16 mouse cellular contexts compared by ENCODE assay signal in the genomic region with DNA sequence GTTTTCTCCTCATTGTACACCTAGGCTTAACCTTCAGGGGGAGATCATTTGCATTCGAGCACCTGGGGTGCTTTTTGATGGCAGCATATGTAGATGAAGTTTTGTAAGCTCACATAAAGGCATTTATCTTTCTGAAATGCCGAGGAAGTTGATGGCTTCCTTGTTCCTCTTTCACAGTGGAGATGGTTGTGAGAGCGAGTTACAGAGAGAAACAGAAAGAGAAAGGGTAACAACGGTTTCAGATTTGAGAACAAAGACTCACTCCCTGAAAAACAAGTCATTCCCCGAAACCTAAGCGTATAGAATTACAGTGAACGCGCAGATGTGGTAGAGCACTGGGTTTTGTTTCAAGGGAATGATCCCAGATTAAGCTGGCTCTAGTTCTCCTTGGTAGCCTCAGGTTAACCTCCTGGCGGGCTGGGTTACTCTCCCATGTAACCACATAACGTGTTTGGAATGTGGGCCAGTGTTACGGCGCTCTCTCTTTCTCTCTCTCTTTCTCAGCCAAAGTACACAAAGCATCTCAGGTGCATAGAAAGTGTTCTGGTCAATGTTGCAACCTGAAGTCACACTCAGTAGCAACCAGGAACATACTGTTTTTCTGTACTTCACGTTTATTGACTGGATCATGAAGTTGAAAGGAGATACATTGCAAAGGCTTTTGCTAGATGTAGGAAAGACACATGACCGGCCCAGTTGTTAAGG. TPM values are rescaled to one million over a fixed set of nuclear protein-coding genes. Genes with fewer than 3 reads are reported as not detected.
DNase-seq lines count a peak whose midpoint lies in the region; ATAC-seq and TF ChIP-seq lines count a peak whose summit lies in the region.
"Had no signal": no experiment of that assay in that cellular context is flagged by ENCODE, and none has a peak within 500 bp of the region (broad histone marks: within the 10 kb centered on the region; RNA-seq: fewer than 3 reads in every experiment).

No protein-coding gene starts in this region.

- WGBS in kidney, adult 2 months: 59% methylated on average over 14 of the region's 14 CpGs
- WGBS in midbrain, embryonic 16.5 days: 92% methylated on average over 14 of the region's 14 CpGs

- H3K9me3 ChIP-seq in midbrain, embryonic 16.5 days (replicated peaks; ENCODE audit: control insufficient read depth, low read length, poor library complexity, severe bottlenecking): no peaks in the 10 kb centered on the region

- ATAC-seq in granulocyte monocyte progenitor cell, adult 5-6 weeks (replicated peaks; ENCODE audit: poor library complexity, severe bottlenecking): peak; percentile 87
- ATAC-seq in midbrain, embryonic 16.5 days: no peak
- ATAC-seq: CD4-positive, CD25-positive, alpha-beta regulatory T cell, adult 4 months had no signal

- H3K4me1 ChIP-seq in kidney, adult 2 months (ENCODE audit: control insufficient read depth, insufficient read depth, low read length): peaks cover 6% of the 10 kb centered on the region; the same call in 1 of the 2 replicates
- no peaks in the 10 kb centered on the region for H3K4me1 ChIP-seq in midbrain, embryonic 16.5 days (ENCODE audit: control insufficient read depth, insufficient read depth, low read length)

- H3K4me2 ChIP-seq in midbrain, embryonic 16.5 days (ENCODE audit: low read length): no peak overlapping the region
- H3K4me2 ChIP-seq: lung, embryonic 14.5 days had no signal

- peak overlapping the region; percentile 27; the same call in 1 of the 2 replicates for H3K27ac ChIP-seq in kidney, adult 2 months (ENCODE audit: insufficient read depth, low read depth, low read length)
- H3K27ac ChIP-seq in gastrocnemius, adult 2 months: no peak overlapping the region
- no peak overlapping the region for H3K27ac ChIP-seq in midbrain, embryonic 16.5 days (ENCODE audit: low read length)
- H3K27ac ChIP-seq: left cerebral cortex, adult 2 months had no signal

- no peak overlapping the region for H3K4me3 ChIP-seq in kidney, adult 2 months (ENCODE audit: insufficient read depth, low read depth, low read length)
- H3K4me3 ChIP-seq in gastrocnemius, adult 2 months: no peak overlapping the region
- H3K4me3 ChIP-seq in midbrain, embryonic 16.5 days (ENCODE audit: low read depth, low read length): no peak overlapping the region
- H3K4me3 ChIP-seq: left cerebral cortex, adult 2 months; myocyte had no signal

- peaks cover 8% of the 10 kb centered on the region for H3K36me3 ChIP-seq in kidney, adult 2 months (ENCODE audit: control insufficient read depth, insufficient read depth, low read length)
- peaks cover 22% of the 10 kb centered on the region for H3K36me3 ChIP-seq in midbrain, embryonic 16.5 days (ENCODE audit: control insufficient read depth, insufficient read depth, low read length)

- DNase-seq in kidney, adult 2 months: peak; percentile 24
- DNase-seq in kidney, adult 18-20 months: no peak
- DNase-seq in 3T3-L1 (ENCODE audit: low read depth, low spot score) (peak; percentile 18), R1 (ENCODE audit: low read depth, low spot score) (peak; percentile 94)
- no peak for DNase-seq in gastrocnemius, adult 2 months
- no peak for DNase-seq in frontal cortex, postnatal 36 days (ENCODE audit: low spot score in 2 of 2)
- DNase-seq: cerebellum, adult 11 months; heart, postnatal 4 days; kidney, postnatal 14 days; lung, embryonic 14.5 days; retina, postnatal 1 day had no signal

- intact Hi-C loops in gastrocnemius, adult 2 months (cut with DNase I): no loop called here

- no peak for TF ChIP-seq CTCF in kidney, adult 2 months (conservative IDR thresholded peaks at IDR 0.05; ENCODE audit: insufficient read depth, insufficient read length, low read depth, low read length)
- no peak for TF ChIP-seq CTCF in gastrocnemius, adult 2 months (IDR thresholded peaks at IDR 0.05)

- H3K27me3 ChIP-seq in kidney, adult 2 months (replicated peaks; ENCODE audit: control insufficient read depth, insufficient read depth, low read length): no peaks in the 10 kb centered on the region
- no peaks in the 10 kb centered on the region for H3K27me3 ChIP-seq in midbrain, embryonic 16.5 days (ENCODE audit: control insufficient read depth, insufficient read depth, low read depth, low read length)

- TF ChIP-seq POLR2A in kidney, adult 2 months (IDR thresholded peaks at IDR 0.05; ENCODE audit: low read depth, low read length): no peak

- H3K9ac ChIP-seq in midbrain, embryonic 16.5 days (ENCODE audit: low read depth, low read length): no peak overlapping the region
- H3K9ac ChIP-seq: lung, embryonic 14.5 days had no signal

RNA-seq across cellular contexts. Expression of a gene that starts 40.0 kb away (rescaled TPM):
- polyA plus RNA-seq in kidney, adult 2 months (2012; rRNA removed): 6.7 and 6.9 TPM in 2 replicates
- total RNA-seq in granulocyte monocyte progenitor cell, adult 5-6 weeks (2014; fragmentation: Nextera tagmentation): 10.1 and 13.9 TPM in 2 replicates
- total RNA-seq in granulocyte monocyte progenitor cell, adult 5-6 weeks (2017): 24.0 and 24.5 TPM in 2 replicates
- 1 to 10 TPM; 6.9 to 8.8 TPM for total RNA-seq in gastrocnemius, adult 2 months (2021)
- 28.8 and 38.8 TPM in 2 replicates for polyA plus RNA-seq in midbrain, embryonic 16.5 days (2015; fragmentation: Nextera tagmentation; extraction: Ambion mirVana)

Comparison
In these comparisons a context has a peak if more than half of its experiments do, and no peak if none do; other contexts are left out.
1. DNase-seq: peak in kidney, adult 2 months (single experiment), 3T3-L1 (single experiment) and R1 (single experiment); none in kidney, adult 18-20 months (single experiment), gastrocnemius, adult 2 months (single experiment) and frontal cortex, postnatal 36 days (0 of 2).